Mouse (Mus musculus) lung, embryonic 16.5 days (tissue): ENCODE data around the gene Daam1. TPM values are rescaled to one million over a fixed set of nuclear protein-coding genes. Genes with fewer than 3 reads are reported as not detected.
A peak's percentile ranks its signal among the peaks of the same experiment; 100 is the strongest.

ENCODE experiments used
- ATAC-seq: fragments of 200-750 bp; cut with Nextera tagmentation; 2 replicates; pipeline ENCODE4 v1.8.0; 2017; ENCODE audit warnings: low read depth, mild to moderate bottlenecking, moderate library complexity
- H3K27ac ChIP-seq: fragments of 300-500 bp; sonication (generic); 2 replicates; pipeline ENCODE4 v1.5.1; 2014; ENCODE audit warnings: mild to moderate bottlenecking, control low read depth, low read length
- H3K27me3 ChIP-seq: fragments of 300-500 bp; sonication (generic); 2 replicates; pipeline ENCODE4 v1.6.1; 2014; ENCODE audit warnings: low read depth, low read length, mixed read lengths; ENCODE audit not compliant: control insufficient read depth, insufficient read depth
- H3K36me3 ChIP-seq: fragments of 300-500 bp; sonication (generic); 2 replicates; pipeline ENCODE4 v1.6.1; 2014; ENCODE audit warnings: low read length; ENCODE audit not compliant: control insufficient read depth, insufficient read depth
- H3K4me1 ChIP-seq: fragments of 300-500 bp; sonication (generic); replicated peaks from 2 replicates; pipeline ENCODE4 v1.6.1; 2014; ENCODE audit warnings: low read length, mixed read lengths; ENCODE audit not compliant: control insufficient read depth, insufficient read depth
- H3K4me2 ChIP-seq: fragments of 300-500 bp; sonication (generic); 2 replicates; pipeline ENCODE4 v1.6.1; 2014; ENCODE audit warnings: low read depth, low read length, control low read depth
- H3K4me3 ChIP-seq: fragments of 300-500 bp; sonication (generic); 2 replicates; pipeline ENCODE4 v1.5.1; 2014; ENCODE audit warnings: mild to moderate bottlenecking, low read length, control low read depth
- H3K9ac ChIP-seq: fragments of 300-500 bp; sonication (generic); 2 replicates; pipeline ENCODE4 v1.6.1; 2014; ENCODE audit warnings: low read length, control low read depth
- H3K9me3 ChIP-seq: fragments of 300-500 bp; sonication (generic); 2 replicates; pipeline ENCODE4 v1.6.1; 2016; ENCODE audit warnings: low read length; ENCODE audit not compliant: control insufficient read depth
- WGBS: fragments of 180-500 bp; shearing (Covaris S2); extraction: QIAGEN DNeasy Blood & Tissue Kit; methylation state at CpG from one replicate; pipeline ENCODE4 v1.1.7; 2014; 5-methylcytosine and 5-hydroxymethylcytosine counted together
- polyA plus RNA-seq: library from polyadenylated mRNA; unstranded; fragments of >200 nt; fragmentation: Nextera tagmentation; extraction: Ambion mirVana; gene quantifications from 2 replicates; pipeline ENCODE4 v1.2.1, GENCODE M21; 2015

Gene Daam1
- polyA plus RNA-seq, 1 experiment from 2014 or later: 16.0 TPM

DNA sequence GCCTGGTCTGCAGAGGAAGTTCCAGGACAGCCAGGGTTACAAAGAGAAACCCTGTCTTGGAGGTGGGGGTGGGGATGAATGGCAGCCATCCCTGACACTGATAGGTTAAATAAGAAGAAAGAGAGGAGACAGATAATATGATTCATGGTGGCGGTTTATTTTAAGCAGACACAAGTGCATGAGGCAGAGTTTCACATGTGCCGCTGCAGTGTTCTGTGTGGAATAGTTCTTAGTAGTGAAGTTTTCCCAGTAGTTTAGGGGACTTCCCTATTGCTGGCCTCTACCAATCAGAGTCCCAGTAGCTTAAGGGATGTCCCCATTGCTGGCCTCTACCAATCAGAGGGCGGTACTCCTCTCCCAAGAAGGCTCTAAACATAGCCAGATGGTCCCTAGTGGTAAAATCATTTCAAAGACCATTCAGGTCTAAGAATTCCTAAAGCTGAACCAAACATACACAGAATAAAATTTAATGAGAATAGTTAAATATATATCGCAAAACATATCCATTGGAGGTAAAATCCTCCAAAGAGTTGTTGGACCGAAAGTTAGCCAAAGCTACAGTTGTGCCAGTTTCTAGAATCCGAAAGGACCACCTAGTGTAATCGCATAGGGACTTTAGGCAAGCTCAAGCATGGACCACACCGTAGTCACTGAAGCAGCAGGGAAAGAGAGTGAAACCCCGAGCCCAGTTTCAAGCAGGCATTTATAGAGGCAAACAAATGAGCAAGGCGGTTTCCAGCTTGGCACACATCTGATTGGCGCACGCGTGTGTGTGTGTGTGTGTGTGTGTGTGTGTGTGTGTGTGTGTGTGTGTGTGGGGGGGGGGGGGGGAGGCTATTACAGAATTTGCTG is 178.4 kb downstream of the Daam1 start:
- Histone ChIP-seq H3K9me3 (no peaks in the 10 kb centered on the region), H3K27me3 (no peaks in the 10 kb centered on the region), H3K9ac (no peak overlapping the region), H3K4me3 (no peak overlapping the region), H3K36me3 (no peaks in the 10 kb centered on the region), H3K4me2 (no peak overlapping the region), H3K27ac (no peak overlapping the region), H3K4me1 (peaks cover 14% of the 10 kb centered on the region)
- ATAC-seq: no peak
- WGBS: 88% methylated on average over 13 of the region's 13 CpGs

DNA sequence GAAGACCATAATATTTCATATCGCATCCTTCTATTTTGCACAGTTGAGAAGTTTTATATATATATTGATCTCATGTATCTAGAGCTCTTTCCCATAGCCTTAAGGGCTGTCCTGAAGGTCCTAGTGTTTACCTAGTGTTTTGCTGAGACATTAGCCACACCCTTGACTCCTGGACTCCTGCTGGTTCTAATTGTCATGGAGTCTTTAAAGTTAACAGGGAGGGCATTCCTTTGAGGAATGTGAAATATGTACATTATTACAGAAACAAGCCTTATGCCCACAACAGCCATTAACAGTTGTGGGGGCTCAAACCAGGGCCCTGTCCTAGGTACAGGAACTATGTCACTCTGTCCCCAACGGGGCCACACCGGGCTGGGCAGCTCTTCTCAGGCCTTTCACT is 180.5 kb downstream of the Daam1 start:
- H3K27ac ChIP-seq: no peak overlapping the region
- WGBS: 95% methylated on average over 3 of the region's 3 CpGs

GRCm38 (mm10) chr12:72012126-72012525 is 181.2 kb downstream of the Daam1 start:
- Histone ChIP-seq H3K27ac (no peak overlapping the region), H3K4me2 (no peak overlapping the region), H3K27me3 (no peaks in the 10 kb centered on the region), H3K9me3 (no peaks in the 10 kb centered on the region), H3K9ac (no peak overlapping the region), H3K4me3 (no peak overlapping the region), H3K4me1 (peaks cover 18% of the 10 kb centered on the region), H3K36me3 (no peaks in the 10 kb centered on the region)
- WGBS: 80% methylated on average over 6 of the region's 6 CpGs
- ATAC-seq: no peak

More for the DNA sequence above, 180.5 kb downstream of the Daam1 start:
- Histone ChIP-seq H3K9ac (no peak overlapping the region), H3K27me3 (no peaks in the 10 kb centered on the region), H3K4me1 (peaks cover 18% of the 10 kb centered on the region), H3K4me3 (no peak overlapping the region), H3K36me3 (no peaks in the 10 kb centered on the region), H3K9me3 (no peaks in the 10 kb centered on the region), H3K4me2 (no peak overlapping the region)
- ATAC-seq: no peak

DNA sequence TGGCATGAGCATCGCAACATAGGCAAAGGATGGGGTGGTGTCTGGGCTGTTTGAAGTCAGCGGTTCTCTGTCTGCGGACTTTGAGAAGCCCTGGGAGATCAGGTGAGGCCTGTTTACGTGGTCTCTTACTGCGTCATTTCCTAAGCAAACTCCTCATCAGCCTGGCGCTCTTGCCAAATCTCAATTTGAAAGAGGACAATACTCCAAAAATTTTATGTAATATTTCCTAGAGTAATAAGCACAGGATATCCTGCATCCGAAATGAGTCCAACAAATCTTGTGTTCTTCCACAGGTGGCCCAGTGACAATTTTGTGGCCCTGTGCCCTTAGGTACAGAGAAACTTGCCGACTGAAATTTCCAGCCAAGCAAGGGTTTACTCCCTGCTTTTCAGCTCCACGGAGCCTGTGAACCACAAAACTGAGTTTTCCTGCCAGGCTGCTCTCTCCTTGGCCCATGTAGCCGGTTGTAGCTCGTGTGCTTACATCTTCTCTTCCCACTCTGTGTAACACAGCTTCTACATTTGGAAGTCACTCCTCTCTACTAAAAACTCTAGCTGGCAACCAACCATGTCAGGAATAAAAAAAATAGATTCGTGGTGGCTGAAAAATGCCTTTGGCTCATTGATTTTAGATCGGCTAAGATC is 183.0 kb downstream of the Daam1 start:
- Histone ChIP-seq H3K4me3 (peak overlapping the region; percentile 30), H3K9me3 (no peaks in the 10 kb centered on the region), H3K4me1 (peaks cover 18% of the 10 kb centered on the region), H3K36me3 (no peaks in the 10 kb centered on the region), H3K27ac (peak overlapping the region; percentile 82), H3K27me3 (no peaks in the 10 kb centered on the region), H3K9ac (peak overlapping the region; percentile 42), H3K4me2 (peak overlapping the region; percentile 52)
- ATAC-seq: peak; percentile 57
- WGBS: 37% methylated on average over 13 of the region's 13 CpGs

DNA sequence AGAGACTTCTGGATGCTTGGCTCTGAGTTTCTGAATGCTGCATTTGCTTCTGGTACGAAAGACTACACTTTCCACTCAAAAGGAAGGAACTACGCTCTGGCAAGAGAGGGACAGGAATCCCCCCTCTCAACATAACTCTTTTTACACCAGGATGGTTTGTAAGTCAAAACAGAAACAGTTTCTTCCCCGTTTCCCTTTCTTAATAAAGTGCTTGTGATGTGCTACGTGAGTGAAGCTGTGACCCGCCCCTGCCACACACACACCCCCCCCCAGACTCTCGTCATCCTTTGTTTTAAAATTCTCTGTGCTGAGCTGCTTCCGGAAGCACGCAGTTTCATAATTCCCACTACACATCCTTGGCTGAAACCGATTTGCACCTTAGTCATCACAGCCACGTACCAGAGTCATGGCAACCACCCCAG is 183.5 kb downstream of the Daam1 start:
- H3K27me3 ChIP-seq: no peaks in the 10 kb centered on the region
- peak; percentile 87 for ATAC-seq
- H3K9me3 ChIP-seq: no peaks in the 10 kb centered on the region
- H3K4me1 ChIP-seq: peaks cover 18% of the 10 kb centered on the region
- H3K9ac ChIP-seq: peak overlapping the region; percentile 42
- peak overlapping the region; percentile 30 for H3K4me3 ChIP-seq
- H3K4me2 ChIP-seq: peak overlapping the region; percentile 52
- H3K36me3 ChIP-seq: no peaks in the 10 kb centered on the region
- WGBS: 20% methylated on average over 10 of the region's 10 CpGs
- peak overlapping the region; percentile 82 for H3K27ac ChIP-seq

GRCm38 (mm10) chr12:72015296-72015695 is 184.4 kb downstream of the Daam1 start:
- no peak overlapping the region for H3K27ac ChIP-seq
- H3K4me1 ChIP-seq: peaks cover 18% of the 10 kb centered on the region
- no peaks in the 10 kb centered on the region for H3K27me3 ChIP-seq
- H3K36me3 ChIP-seq: no peaks in the 10 kb centered on the region
- H3K4me2 ChIP-seq: no peak overlapping the region
- H3K4me3 ChIP-seq: no peak overlapping the region
- no peak for ATAC-seq
- 74% methylated on average over 5 of the region's 5 CpGs for WGBS
- H3K9me3 ChIP-seq: no peaks in the 10 kb centered on the region
- no peak overlapping the region for H3K9ac ChIP-seq

DNA sequence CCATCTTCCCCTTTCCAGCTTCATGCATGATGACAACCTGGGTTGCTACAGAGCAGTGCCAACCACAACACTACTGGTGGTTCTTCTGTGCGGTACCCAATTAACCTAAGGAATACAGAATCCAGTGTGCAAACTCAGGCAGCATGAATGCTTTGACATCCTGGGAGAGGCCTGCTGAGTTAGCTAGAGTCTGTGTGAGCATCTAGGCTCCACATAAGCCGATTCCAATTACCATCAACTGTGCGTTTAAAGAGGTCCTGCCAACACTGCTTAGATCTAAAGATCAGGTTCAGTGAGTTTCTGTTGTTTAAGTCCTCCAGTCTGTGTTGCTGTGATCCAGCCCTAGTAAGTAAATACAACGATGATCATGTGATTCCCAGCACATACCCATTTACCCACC is 189.4 kb downstream of the Daam1 start:
- Histone ChIP-seq H3K36me3 (peaks cover 4% of the 10 kb centered on the region; the same call in 1 of the 2 replicates), H3K4me1 (peaks cover 3% of the 10 kb centered on the region; the same call in 1 of the 2 replicates), H3K27me3 (no peaks in the 10 kb centered on the region), H3K4me3 (no peak overlapping the region), H3K27ac (no peak overlapping the region), H3K9me3 (0 out of 2 replicates have a peak, but pooled peaks cover 5% of the 10 kb centered on the region), H3K9ac (no peak overlapping the region), H3K4me2 (no peak overlapping the region)
- 76% methylated on average over 4 of the region's 4 CpGs for WGBS
- ATAC-seq: no peak

DNA sequence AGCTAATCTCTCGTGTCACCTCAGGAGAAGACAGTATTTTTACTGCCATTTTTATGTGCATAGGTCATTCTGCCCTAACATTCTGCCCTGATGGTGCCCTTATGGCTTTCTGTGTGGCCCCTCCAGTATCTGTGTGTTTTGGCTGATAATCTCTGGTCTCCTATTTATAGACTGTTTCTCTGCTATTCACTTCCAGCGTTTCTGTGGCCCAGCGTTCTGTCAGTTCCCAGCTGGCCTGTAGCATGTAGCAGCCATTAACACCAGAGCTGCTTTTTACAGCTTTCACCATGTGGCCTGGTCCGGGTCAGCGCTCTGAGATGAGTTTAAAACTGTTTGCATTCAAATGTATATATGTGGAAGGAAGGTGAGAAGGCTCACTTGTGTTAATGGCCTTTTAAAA is 190.7 kb downstream of the Daam1 start:
- H3K36me3 ChIP-seq: peaks cover 4% of the 10 kb centered on the region; the same call in 1 of the 2 replicates
- ATAC-seq: peak; percentile 81
- H3K4me2 ChIP-seq: no peak overlapping the region
- H3K27me3 ChIP-seq: no peaks in the 10 kb centered on the region
- no peak overlapping the region for H3K9ac ChIP-seq
- peak overlapping the region; percentile 5; the same call in 1 of the 2 replicates for H3K27ac ChIP-seq
- peaks cover 3% of the 10 kb centered on the region; the same call in 1 of the 2 replicates for H3K4me1 ChIP-seq
- H3K9me3 ChIP-seq: 0 out of 2 replicates have a peak, but pooled peaks cover 6% of the 10 kb centered on the region
- no peak overlapping the region for H3K4me3 ChIP-seq
- 26% methylated on average over 5 of the region's 5 CpGs for WGBS

DNA sequence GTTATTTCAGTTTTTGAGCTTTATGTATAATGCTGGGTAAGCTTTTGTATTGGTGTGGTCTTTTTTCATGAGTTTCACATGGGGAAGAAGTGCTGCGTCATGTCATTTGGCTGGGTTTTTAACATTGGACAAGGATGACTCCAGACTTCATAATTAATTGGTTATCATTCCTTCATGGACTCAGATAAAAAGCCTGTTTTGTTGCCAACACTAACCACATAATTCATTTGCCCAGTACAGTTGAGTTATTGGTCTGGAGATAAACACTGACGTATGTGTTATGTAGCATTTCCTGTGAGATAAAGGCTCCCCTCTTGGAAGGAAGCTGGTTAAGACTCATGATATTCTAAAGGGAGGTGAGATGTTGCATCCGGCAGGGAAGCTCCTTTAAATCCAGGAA is 191.9 kb downstream of the Daam1 start:
- Histone ChIP-seq H3K27me3 (no peaks in the 10 kb centered on the region), H3K4me2 (no peak overlapping the region), H3K36me3 (peaks cover 4% of the 10 kb centered on the region; the same call in 1 of the 2 replicates), H3K4me3 (no peak overlapping the region), H3K9ac (no peak overlapping the region), H3K4me1 (peaks cover 3% of the 10 kb centered on the region; the same call in 1 of the 2 replicates), H3K27ac (0 out of 2 replicates have a peak overlapping the region, but pooled peaks have one; percentile 41), H3K9me3 (0 out of 2 replicates have a peak, but pooled peaks cover 7% of the 10 kb centered on the region)
- 53% methylated on average over 3 of the region's 3 CpGs for WGBS
- peak; percentile 49 for ATAC-seq
